In the genomic region with DNA sequence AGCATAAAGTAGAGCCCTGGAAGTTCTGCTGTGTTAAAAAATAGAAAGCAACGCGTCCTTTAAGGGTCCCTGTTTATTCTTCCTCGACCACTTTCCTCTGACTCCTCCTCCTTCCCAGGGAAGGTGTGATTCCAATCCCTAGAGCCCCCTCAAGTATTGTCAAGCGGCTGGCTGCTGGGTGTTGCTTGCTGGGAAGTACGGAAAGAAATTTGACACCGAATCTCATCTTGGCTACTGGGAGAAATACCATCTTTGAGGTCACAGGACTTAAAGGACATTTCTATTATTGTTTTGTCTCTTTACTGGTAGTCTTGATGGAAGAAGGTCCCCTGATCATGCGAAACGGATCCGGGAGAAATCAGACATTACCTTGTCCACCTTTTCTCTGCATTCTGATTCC, we compare ENCODE assay signal across 8 mouse cellular contexts. TPM values are rescaled to one million over a fixed set of nuclear protein-coding genes. Genes with fewer than 3 reads are reported as not detected.
DNase-seq lines count a peak whose midpoint lies in the region; ATAC-seq and TF ChIP-seq lines count a peak whose summit lies in the region.

A gene (plus strand): TSS at position 156 of the 400 bp plus-strand sequence.

- no peak for TF ChIP-seq CTCF in gastrocnemius, adult 2 months (IDR thresholded peaks at IDR 0.05)

- H3K4me2 ChIP-seq in forebrain, embryonic 16.5 days (ENCODE audit: low read length), result peak within 1 kb of the TSS; percentile 78
- H3K4me2 ChIP-seq in liver, embryonic 16.5 days (ENCODE audit: low read depth, low read length), result peak within 1 kb of the TSS; percentile 51

- intact Hi-C loops in gastrocnemius, adult 2 months (cut with DNase I), result no loop called here

- no peaks in the 10 kb centered on the region for H3K9me3 ChIP-seq in forebrain, embryonic 16.5 days (ENCODE audit: control insufficient read depth, low read length)
- H3K9me3 ChIP-seq in liver, embryonic 16.5 days (replicated peaks; ENCODE audit: control insufficient read depth, low read length), result no peaks in the 10 kb centered on the region

- H3K27ac ChIP-seq in gastrocnemius, adult 2 months, result no peak within 1 kb of the TSS
- H3K27ac ChIP-seq in forebrain, embryonic 16.5 days (ENCODE audit: low read length), result no peak within 1 kb of the TSS
- no peak within 1 kb of the TSS for H3K27ac ChIP-seq in liver, embryonic 16.5 days (ENCODE audit: low read length)

- peak within 1 kb of the TSS; percentile 43 for H3K9ac ChIP-seq in forebrain, embryonic 16.5 days (replicated peaks; ENCODE audit: low read depth, low read length)
- H3K9ac ChIP-seq in liver, embryonic 16.5 days (ENCODE audit: low read depth, low read length), result no peak within 1 kb of the TSS

- H3K4me3 ChIP-seq in gastrocnemius, adult 2 months, result peak within 1 kb of the TSS; percentile 63
- H3K4me3 ChIP-seq in forebrain, embryonic 16.5 days (replicated peaks; ENCODE audit: low read length), result peak within 1 kb of the TSS; percentile 44
- peak within 1 kb of the TSS; percentile 40 for H3K4me3 ChIP-seq in liver, embryonic 16.5 days (ENCODE audit: low read depth, low read length)

- peaks cover 2% of the 10 kb centered on the region; the same call in 1 of the 2 replicates for H3K27me3 ChIP-seq in forebrain, embryonic 16.5 days (replicated peaks; ENCODE audit: control insufficient read depth, insufficient read depth, low read length)
- H3K27me3 ChIP-seq in liver, embryonic 16.5 days (ENCODE audit: control insufficient read depth, insufficient read depth, low read depth, low read length), result no peaks in the 10 kb centered on the region

- no peak for ATAC-seq in forebrain, embryonic 16.5 days
- ATAC-seq in liver, embryonic 16.5 days (ENCODE audit: low read depth), result no peak

- H3K36me3 ChIP-seq in forebrain, embryonic 16.5 days (ENCODE audit: control insufficient read depth, insufficient read depth), result no peaks in the 10 kb centered on the region
- no peaks in the 10 kb centered on the region for H3K36me3 ChIP-seq in liver, embryonic 16.5 days (ENCODE audit: control insufficient read depth, insufficient read depth)

- WGBS in forebrain, embryonic 16.5 days, result 5% methylated on average over 9 of the region's 9 CpGs
- WGBS in liver, embryonic 16.5 days (ENCODE audit: insufficient replicate concordance), result 10% methylated on average over 9 of the region's 9 CpGs

- DNase-seq in gastrocnemius, adult 2 months, result no peak
- no peak for DNase-seq in gastrocnemius, adult 18-20 months (ENCODE audit: low spot score)
- peak; percentile 16 for DNase-seq in ZHBTc4 (ENCODE audit: low read depth, low spot score)
- no peak for DNase-seq in spleen, postnatal 14 days (ENCODE audit: low spot score in 2 of 2)
- DNase-seq in adipocyte (ENCODE audit: low spot score), result no peak
- no peak for DNase-seq in frontal cortex, postnatal 36 days (ENCODE audit: low spot score in 2 of 2)

- peaks cover 12% of the 10 kb centered on the region for H3K4me1 ChIP-seq in forebrain, embryonic 16.5 days (replicated peaks; ENCODE audit: control insufficient read depth, insufficient read depth, low read length)
- no peaks in the 10 kb centered on the region for H3K4me1 ChIP-seq in liver, embryonic 16.5 days (ENCODE audit: control insufficient read depth, low read depth, low read length)

RNA-seq across cellular contexts. Expression of the gene that starts here (rescaled TPM):
- total RNA-seq in gastrocnemius, adult 2 months (2021), result under 1 TPM; 0.03 to 0.50 TPM
- total RNA-seq in gastrocnemius, adult 18-20 months (2021), result 1 to 10 TPM in 1 of 2 experiments, under 1 TPM in 1; 0.40 to 1.2 TPM
- 0.48 and 1.3 TPM in 2 replicates for polyA plus RNA-seq in forebrain, embryonic 16.5 days (2015; fragmentation: Nextera tagmentation; extraction: Ambion mirVana)
- polyA plus RNA-seq in liver, embryonic 16.5 days (2015; fragmentation: Nextera tagmentation; extraction: Ambion mirVana), result 0.20 and 0.44 TPM in 2 replicates
